Mouse (Mus musculus) lung, postnatal 0 days (tissue): ENCODE measurements around the gene Car10. TPM values are rescaled to one million over a fixed set of nuclear protein-coding genes. Genes with fewer than 3 reads are reported as not detected.

ENCODE experiments used
- ATAC-seq: fragments of 200-750 bp; cut with Nextera tagmentation; 2 replicates; pipeline ENCODE4 v1.8.0; 2017; ENCODE audit warnings: moderate library complexity
- DNase-seq: peaks from one replicate; pipeline ENCODE4 v3.0.0-alpha.2; 2016; ENCODE audit warnings: low spot score
- H3K27ac ChIP-seq: fragments of 300-500 bp; sonication (generic); 2 replicates; pipeline ENCODE4 v1.5.1; 2014; ENCODE audit warnings: antibody characterized with exemption, mild to moderate bottlenecking, low read length, mixed read lengths
- H3K27me3 ChIP-seq: fragments of 300-500 bp; sonication (generic); replicated peaks from 2 replicates; pipeline ENCODE4 v1.6.1; 2014; ENCODE audit warnings: low read length, mixed read lengths; ENCODE audit not compliant: insufficient read depth
- H3K36me3 ChIP-seq: fragments of 300-500 bp; sonication (generic); 2 replicates; pipeline ENCODE4 v1.6.1; 2014; ENCODE audit warnings: low read length, mixed read lengths; ENCODE audit not compliant: insufficient read depth
- H3K4me1 ChIP-seq: fragments of 300-500 bp; sonication (generic); 2 replicates; pipeline ENCODE4 v1.6.1; 2014; ENCODE audit warnings: antibody characterized with exemption, low read depth, low read length, mixed read lengths; ENCODE audit not compliant: insufficient read depth
- H3K4me2 ChIP-seq: fragments of 300-500 bp; sonication (generic); replicated peaks from 2 replicates; pipeline ENCODE4 v1.6.1; 2014; ENCODE audit warnings: low read depth, mild to moderate bottlenecking, low read length, moderate library complexity, mixed read lengths
- H3K4me3 ChIP-seq: fragments of 300-500 bp; sonication (generic); 2 replicates; pipeline ENCODE4 v1.5.1; 2014; ENCODE audit warnings: low read depth, low read length
- H3K9ac ChIP-seq: fragments of 300-500 bp; sonication (generic); replicated peaks from 2 replicates; pipeline ENCODE4 v1.6.1; 2014; ENCODE audit warnings: low read depth, mild to moderate bottlenecking
- H3K9me3 ChIP-seq: fragments of 300-500 bp; sonication (generic); 2 replicates; pipeline ENCODE4 v1.6.1; 2016; ENCODE audit warnings: low read length, mixed read lengths
- CTCF ChIP-seq: IDR thresholded peaks from 2 replicates; pipeline ENCODE4 v1.5.1; 2016; ENCODE audit warnings: antibody characterized with exemption, mild to moderate bottlenecking
- EP300 ChIP-seq: IDR thresholded peaks from 2 replicates; pipeline ENCODE4 v1.6.1; 2016; ENCODE audit warnings: antibody characterized with exemption, mild to moderate bottlenecking, control low read depth
- WGBS: fragments of 180-500 bp; shearing (Covaris S2); extraction: QIAGEN DNeasy Blood & Tissue Kit; methylation state at CpG from one replicate; pipeline ENCODE4 v1.1.7; 2014; 5-methylcytosine and 5-hydroxymethylcytosine counted together
- polyA plus RNA-seq: library from polyadenylated mRNA; unstranded; fragments of >200 nt; fragmentation: Nextera tagmentation; extraction: Ambion mirVana; gene quantifications from 2 replicates; pipeline ENCODE4 v1.2.1, GENCODE M21; 2015

The Car10 gene
- polyA plus RNA-seq, 1 experiment from 2014 or later, result not detected

- Histone ChIP-seq H3K4me1 (no peaks in the 10 kb centered on the region), H3K4me2 (no peak overlapping the region), H3K36me3 (no peaks in the 10 kb centered on the region), H3K9me3 (no peaks in the 10 kb centered on the region), H3K27me3 (no peaks in the 10 kb centered on the region), H3K27ac (no peak overlapping the region), H3K9ac (no peak overlapping the region), H3K4me3 (no peak overlapping the region)
- 79% methylated on average over 5 of the region's 5 CpGs for WGBS
- TF ChIP-seq CTCF, result no peak
- no peak for TF ChIP-seq EP300
- no peak for DNase-seq
- no peak for ATAC-seq
Observed at GRCm38 (mm10) chr11:93407981-93408380, 310.2 kb downstream of the Car10 start.

GRCm38 (mm10) chr11:93431482-93431881 lies 333.7 kb downstream of the Car10 start:
- WGBS, result 52% methylated on average over 5 of the region's 5 CpGs
- Histone ChIP-seq H3K27ac (no peak overlapping the region), H3K4me1 (peaks cover 10% of the 10 kb centered on the region; the same call in 1 of the 2 replicates), H3K4me2 (no peak overlapping the region), H3K36me3 (no peaks in the 10 kb centered on the region), H3K9ac (no peak overlapping the region), H3K27me3 (no peaks in the 10 kb centered on the region), H3K4me3 (no peak overlapping the region), H3K9me3 (no peaks in the 10 kb centered on the region)
- peak; percentile 32; the same call in 1 of the 2 replicates for TF ChIP-seq EP300
- TF ChIP-seq CTCF, result no peak
- DNase-seq, result peak; percentile 68
- ATAC-seq, result peak; percentile 60; the same call in 1 of the 2 replicates

DNA sequence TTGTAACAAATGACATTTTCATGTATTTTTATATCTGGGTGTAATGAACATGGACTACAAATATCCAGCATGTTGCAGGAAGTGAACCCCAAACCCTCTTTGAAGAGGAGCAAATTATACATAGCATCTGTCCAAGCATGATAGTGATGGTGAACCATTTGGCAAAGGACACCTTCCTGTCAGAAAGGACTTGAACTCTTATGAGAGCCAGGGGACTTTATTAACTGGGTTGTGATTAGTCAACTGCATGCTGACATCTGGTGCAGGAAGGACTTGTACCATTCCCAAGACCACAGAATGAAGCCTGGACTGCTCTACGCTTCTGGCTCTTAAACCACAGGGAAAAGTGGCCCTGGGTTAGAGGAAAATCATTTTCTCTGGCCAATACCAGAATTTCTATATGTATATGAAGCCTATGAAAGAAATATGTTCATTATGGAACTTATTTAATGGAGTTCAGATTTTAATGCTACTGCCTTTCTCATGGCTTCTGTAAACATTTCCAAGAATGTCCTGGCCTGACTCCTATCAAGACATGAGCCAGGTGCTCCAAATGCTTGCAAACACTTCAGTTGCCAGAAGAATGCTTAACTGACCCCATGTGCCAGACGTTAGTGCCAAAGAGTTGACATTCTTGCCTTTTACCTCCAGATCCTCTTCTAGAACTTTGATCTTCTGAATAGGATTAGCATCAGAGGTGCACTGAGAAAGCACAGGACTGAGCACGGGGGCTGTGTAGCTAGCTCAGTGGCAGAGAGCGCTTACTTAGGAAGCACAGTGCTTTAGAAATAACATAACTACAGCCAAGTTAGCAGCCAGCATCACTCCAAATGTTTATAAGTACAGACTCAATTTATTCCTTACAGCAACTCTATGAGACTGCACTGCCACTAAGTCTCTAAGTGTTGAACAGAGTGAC lies 337.4 kb downstream of the Car10 start:
- Histone ChIP-seq H3K4me2 (0 out of 2 replicates have a peak overlapping the region, but pooled peaks have one; percentile 0), H3K27ac (peak overlapping the region; percentile 23; the same call in 1 of the 2 replicates), H3K4me1 (peaks cover 11% of the 10 kb centered on the region; the same call in 1 of the 2 replicates), H3K27me3 (no peaks in the 10 kb centered on the region), H3K36me3 (no peaks in the 10 kb centered on the region), H3K9me3 (no peaks in the 10 kb centered on the region), H3K4me3 (no peak overlapping the region), H3K9ac (no peak overlapping the region)
- TF ChIP-seq CTCF, result no peak
- TF ChIP-seq EP300, result peak; percentile 91
- ATAC-seq (peak; percentile 82), DNase-seq (peak; percentile 79)
- WGBS, result 25% methylated on average over 4 of the region's 4 CpGs

GRCm38 (mm10) chr11:93436892-93437291 lies 339.1 kb downstream of the Car10 start:
- Histone ChIP-seq H3K4me1 (peaks cover 11% of the 10 kb centered on the region; the same call in 1 of the 2 replicates), H3K27ac (no peak overlapping the region), H3K4me3 (no peak overlapping the region), H3K9ac (no peak overlapping the region), H3K4me2 (no peak overlapping the region), H3K27me3 (no peaks in the 10 kb centered on the region), H3K36me3 (no peaks in the 10 kb centered on the region), H3K9me3 (no peaks in the 10 kb centered on the region)
- 65% methylated on average over 2 of the region's 2 CpGs for WGBS
- DNase-seq (no peak), ATAC-seq (no peak)
- TF ChIP-seq EP300, result no peak

- no peak overlapping the region for H3K9ac ChIP-seq
- 49% methylated on average over 1 of the region's 1 CpGs for WGBS
- no peak for ATAC-seq
Observed at GRCm38 (mm10) chr11:93440466-93440865, 342.6 kb downstream of the Car10 start.

DNA sequence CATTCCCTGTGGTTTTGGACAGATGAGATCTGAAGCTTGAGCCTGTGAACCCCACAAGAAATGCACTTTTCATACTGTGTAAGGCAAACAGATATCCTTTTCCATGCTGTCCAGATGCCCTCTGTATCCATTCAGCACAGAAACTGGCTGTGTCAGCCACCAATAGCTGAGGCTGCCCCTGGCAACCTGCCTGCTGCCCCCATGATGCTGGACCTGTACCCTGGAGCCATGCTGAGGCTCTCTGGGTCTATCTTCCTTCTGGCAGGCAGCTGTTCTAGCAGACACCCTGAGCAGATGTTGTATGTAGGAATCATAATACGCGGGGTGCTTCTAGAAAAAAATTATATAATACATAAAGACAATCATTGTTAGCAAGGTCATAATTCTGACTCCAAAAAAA lies 345.9 kb downstream of the Car10 start:
- Histone ChIP-seq H3K36me3 (no peaks in the 10 kb centered on the region), H3K4me2 (no peak overlapping the region), H3K27ac (no peak overlapping the region), H3K9me3 (no peaks in the 10 kb centered on the region), H3K4me3 (no peak overlapping the region), H3K4me1 (no peaks in the 10 kb centered on the region), H3K9ac (no peak overlapping the region), H3K27me3 (no peaks in the 10 kb centered on the region)
- WGBS, result 88% methylated on average over 2 of the region's 2 CpGs
- no peak for DNase-seq
- no peak for ATAC-seq
- TF ChIP-seq CTCF (no peak), EP300 (no peak)

More at GRCm38 (mm10) chr11:93440466-93440865, 342.6 kb downstream of the Car10 start:
- Histone ChIP-seq H3K4me1 (peaks cover 5% of the 10 kb centered on the region; the same call in 1 of the 2 replicates), H3K4me3 (no peak overlapping the region), H3K27me3 (no peaks in the 10 kb centered on the region), H3K9me3 (no peaks in the 10 kb centered on the region), H3K4me2 (no peak overlapping the region), H3K27ac (no peak overlapping the region), H3K36me3 (no peaks in the 10 kb centered on the region)
- TF ChIP-seq CTCF (no peak), EP300 (no peak)
- no peak for DNase-seq
